Mouse (Mus musculus) lung, postnatal 0 days (tissue): ENCODE data around the gene Slc38a2.

ENCODE experiments used
- CTCF ChIP-seq: IDR thresholded peaks from 2 replicates; pipeline ENCODE4 v1.5.1; 2016; ENCODE audit warnings: antibody characterized with exemption, mild to moderate bottlenecking
- EP300 ChIP-seq: IDR thresholded peaks from 2 replicates; pipeline ENCODE4 v1.6.1; 2016; ENCODE audit warnings: antibody characterized with exemption, mild to moderate bottlenecking, control low read depth

- TF ChIP-seq CTCF: no peak
- no peak for TF ChIP-seq EP300
These were observed 1.2 kb upstream of the Slc38a2 start for GRCm38 (mm10) chr15:96700766-96701165.
